Mouse (Mus musculus) layer of hippocampus, postnatal 14 days (tissue): Measurements from ENCODE around the gene Eif5b. TPM values are rescaled to one million over a fixed set of nuclear protein-coding genes. Genes with fewer than 3 reads are reported as not detected.
"Not testable (repeated sequence)": the region's sequence is repeated elsewhere in the genome, so short reads cannot be mapped to it uniquely, and the experiment has no call there.

Source experiments
- DNase-seq, 2 experiments: peaks; one replicate each; pipeline ENCODE4 v3.0.0; 2021 to 2022; ENCODE audit warnings: low spot score in 2 of 2, mixed read lengths in 1 of 2
- long read RNA-seq, 2 experiments: library from polyadenylated mRNA; stranded (forward); transcript quantifications; one replicate each; pipeline ENCODE4 v2.0.0; 2021
- total RNA-seq, 2 experiments: library from RNA; stranded (reverse); gene quantifications; 2 replicates each; pipeline ENCODE4 v1.2.3; 2021

Eif5b gene
- total RNA-seq = 10 to 100 TPM; 36.6 to 39.9 TPM
- long read RNA-seq, experiment 1, full-length matches to known transcripts = 11 of 46 reads
- long read RNA-seq, experiment 1, partial matches to known transcripts = 35 of 46 reads
- long read RNA-seq, experiment 1, other reads (novel, unspliced or antisense) = 0 of 46 reads
- long read RNA-seq, experiment 2, full-length matches to known transcripts = 8 of 51 reads
- long read RNA-seq, experiment 2, partial matches to known transcripts = 42 of 51 reads
- long read RNA-seq, experiment 2, other reads (novel, unspliced or antisense) = 1 of 51 reads

- peak; percentile 94 to 96 for DNase-seq
Measured at GRCm38 (mm10) chr1:37997867-37998266, at the start of gene Eif5b, which contains the start of gene Txndc9. Gene Eif5b, plus strand, starts transcription at chr1:37998010. Gene Txndc9, minus strand, starts transcription at chr1:37997893.

DNA sequence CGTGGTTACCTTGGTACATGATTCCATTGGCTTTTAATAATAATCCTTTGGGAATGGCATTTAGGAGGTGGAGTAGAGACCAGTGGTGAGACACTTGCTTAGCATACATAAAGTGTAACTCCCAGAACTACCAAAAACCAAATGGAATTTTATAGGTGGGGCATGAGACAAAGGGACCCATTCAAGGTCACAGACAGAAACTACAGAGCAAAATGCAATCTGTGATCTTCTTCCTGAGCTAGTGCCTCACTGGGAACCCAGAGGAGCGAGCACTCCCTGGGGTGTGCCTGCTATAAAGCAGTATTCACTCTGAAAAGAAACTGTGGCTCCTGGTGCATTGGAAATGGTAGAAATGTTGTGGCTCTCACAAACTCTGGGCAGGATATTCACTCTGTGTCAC, 48.9 kb upstream of the Eif5b start:
- no peak for DNase-seq

GRCm38 (mm10) chr1:37954786-37955185, 43.0 kb upstream of the Eif5b start:
- no peak for DNase-seq

GRCm38 (mm10) chr1:37955251-37955650, 42.6 kb upstream of the Eif5b start:
- DNase-seq = no peak

GRCm38 (mm10) chr1:37956690-37957431, 40.9 kb upstream of the Eif5b start:
- DNase-seq = peak in 1 of 2 experiments; percentile 47

GRCm38 (mm10) chr1:37957659-37958058, 40.2 kb upstream of the Eif5b start, which contains the start of gene Lyg1:
Gene Lyg1, minus strand, starts transcription at chr1:37957759.
- DNase-seq = no peak

DNA sequence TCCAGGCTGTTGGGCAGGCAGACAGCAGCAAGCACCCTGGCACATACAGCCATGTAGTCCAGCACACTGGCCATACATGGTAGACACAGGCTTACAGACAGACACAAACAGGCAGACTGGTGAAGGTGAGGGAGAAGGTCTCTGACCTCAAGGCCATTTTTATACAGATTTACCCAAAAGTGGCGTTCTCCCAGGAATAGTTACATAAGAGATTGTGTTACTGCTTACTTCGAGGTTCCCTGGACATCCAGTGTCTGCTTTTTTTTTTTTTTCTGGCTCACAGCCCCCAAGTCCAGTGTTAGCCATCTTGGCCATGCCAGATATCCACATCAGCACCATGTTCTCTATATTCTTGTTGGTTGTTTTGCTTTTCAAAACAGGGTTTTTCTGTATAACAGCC, 39.3 kb upstream of the Eif5b start:
- DNase-seq = no peak

DNA sequence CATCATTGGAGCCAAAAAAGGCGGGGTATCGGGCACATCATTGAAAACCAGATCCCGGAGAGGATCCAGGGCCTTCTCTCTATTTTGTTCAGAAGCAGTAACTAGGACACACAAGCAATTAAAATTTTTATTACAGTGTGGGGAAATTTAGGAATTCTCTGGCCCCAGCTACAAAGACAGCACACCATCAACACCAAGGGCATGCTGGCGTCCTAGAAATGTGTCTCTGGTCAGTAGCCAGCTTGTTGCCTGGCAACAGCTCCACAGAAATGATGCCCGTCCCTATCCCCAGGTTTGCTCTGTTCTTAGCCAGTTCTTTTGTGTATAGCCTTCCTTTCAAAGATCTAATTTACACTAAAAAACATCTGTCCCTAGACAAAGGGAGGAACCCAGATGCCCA, 38.3 kb upstream of the Eif5b start:
- peak; percentile 33 to 55 for DNase-seq

- DNase-seq = no peak
Measured at GRCm38 (mm10) chr1:37965571-37965970, 32.2 kb upstream of the Eif5b start.

DNA sequence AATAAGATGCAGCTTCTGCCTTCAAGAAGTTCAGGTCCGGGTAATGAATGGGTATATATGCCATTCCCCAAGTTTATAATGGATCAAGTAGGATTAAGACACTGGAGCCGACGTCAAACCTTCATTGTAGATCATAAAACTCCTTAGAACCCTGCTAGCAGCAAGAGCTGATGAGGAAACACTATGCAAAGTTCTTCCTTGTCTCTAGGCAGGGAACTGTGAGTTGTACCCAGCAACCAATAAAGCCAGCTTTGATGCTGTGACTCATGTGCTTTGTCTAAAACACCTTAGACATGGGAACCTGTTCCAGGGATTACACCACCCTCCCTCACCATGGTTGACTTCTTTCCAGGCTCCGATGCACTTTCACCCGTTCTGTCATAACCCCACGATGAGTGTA, 29.1 kb upstream of the Eif5b start:
- no peak for DNase-seq

DNA sequence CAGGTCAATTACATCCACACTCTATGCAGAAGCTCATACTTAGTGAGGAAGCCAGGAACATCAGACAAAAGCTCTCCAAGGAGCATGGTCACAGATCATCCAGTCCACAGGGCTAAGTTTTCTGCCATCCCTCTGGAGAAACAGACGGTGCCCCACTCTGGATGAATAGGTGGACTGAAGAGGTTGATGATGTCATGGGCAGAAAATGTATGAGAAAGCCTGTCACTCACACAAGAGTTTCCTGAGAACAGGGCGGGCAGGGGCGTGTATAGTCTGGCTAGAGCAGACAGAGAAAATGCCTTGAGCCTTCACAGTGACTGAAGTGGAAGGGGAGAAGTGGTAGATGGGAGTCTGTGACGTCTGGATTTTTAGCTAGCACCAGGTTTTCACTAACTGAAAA, 26.3 kb upstream of the Eif5b start:
- no peak for DNase-seq

DNA sequence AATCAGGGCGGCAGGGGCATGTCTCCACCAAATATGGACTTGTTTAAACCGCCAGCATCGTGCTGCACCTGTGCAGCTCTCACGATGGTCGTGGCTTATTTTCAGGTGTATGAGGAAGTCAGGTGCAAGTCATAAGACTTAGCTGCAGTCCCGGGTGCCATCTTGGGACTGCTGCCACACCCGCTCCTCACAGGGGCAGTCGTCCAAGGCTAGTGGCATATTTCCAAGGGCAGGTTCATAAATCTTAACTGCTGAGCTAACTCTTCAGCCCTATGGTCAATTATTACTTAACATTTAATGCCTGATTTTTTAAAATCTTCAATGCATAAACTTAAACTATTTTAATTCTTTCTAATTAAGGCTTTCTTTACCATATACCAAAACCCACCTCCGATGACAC, 21.1 kb upstream of the Eif5b start:
- DNase-seq = not testable (repeated sequence)

DNA sequence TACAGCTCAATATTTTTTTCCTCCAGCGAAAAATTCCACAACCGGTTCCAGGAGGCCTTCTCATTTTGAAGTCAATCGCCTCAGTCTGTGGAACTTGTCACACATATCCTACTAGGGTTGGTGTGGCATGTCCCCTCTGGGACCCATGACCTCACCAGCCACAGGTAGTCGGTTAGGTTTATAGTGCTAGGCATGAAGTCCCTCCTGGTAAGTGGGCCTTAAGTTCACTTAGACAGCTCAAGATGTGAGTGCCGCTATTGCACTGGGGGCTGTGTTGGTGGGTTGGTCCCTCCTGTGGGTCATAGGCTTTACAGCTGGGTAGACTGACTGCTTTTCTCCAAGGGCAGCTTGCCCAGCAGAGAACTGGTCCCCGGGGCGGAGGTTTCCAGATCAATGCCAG, 20.5 kb upstream of the Eif5b start:
- no peak for DNase-seq

GRCm38 (mm10) chr1:37984326-37984725, 13.5 kb upstream of the Eif5b start:
- no peak for DNase-seq

DNA sequence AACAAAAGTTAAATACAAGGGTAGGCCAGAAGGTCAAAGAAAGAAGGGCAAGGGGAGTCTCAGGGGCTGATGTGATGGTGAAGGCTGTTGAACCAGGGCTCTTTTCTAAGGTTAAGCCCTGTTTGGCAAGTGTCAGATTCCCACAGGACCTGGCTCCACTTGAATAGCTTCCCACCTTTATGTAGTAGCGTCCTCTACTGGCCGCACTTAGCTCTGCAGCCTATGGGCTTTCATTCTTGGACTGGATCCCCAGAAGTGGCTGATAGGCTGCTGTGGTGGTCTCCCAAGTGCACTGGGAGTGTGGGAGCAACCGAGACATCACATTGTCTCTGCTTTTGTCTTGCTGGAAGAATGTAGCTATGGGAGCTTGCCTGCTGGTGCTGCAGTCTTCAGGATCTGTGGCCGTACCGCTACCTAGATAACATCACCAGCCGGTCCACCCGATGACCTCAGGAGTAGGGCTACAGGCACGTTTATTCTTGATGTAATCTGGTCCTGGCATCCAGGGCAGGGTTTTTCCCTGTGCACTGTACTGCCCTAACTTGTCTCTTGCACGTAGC, 12.0 kb upstream of the Eif5b start:
- DNase-seq = peak; percentile 39 to 47

DNA sequence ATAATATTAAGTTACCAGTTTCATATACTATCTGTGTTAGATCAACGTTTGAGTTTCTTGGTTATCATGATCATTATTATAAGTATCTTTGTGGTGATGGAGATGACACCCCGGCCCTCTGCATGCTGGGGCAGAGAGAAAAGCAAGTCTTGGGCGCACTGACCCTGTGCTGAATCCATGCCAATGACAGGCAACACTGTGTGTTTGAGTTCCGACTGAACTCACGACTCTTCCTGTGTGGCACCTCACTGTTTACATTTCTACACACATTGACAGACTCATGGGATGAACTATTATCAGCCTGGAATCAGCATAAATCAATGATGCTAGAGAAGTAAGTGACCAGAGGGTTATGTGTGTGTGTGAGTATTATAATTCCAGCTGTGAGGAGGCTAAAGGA, 10.0 kb upstream of the Eif5b start:
- DNase-seq = no peak

DNA sequence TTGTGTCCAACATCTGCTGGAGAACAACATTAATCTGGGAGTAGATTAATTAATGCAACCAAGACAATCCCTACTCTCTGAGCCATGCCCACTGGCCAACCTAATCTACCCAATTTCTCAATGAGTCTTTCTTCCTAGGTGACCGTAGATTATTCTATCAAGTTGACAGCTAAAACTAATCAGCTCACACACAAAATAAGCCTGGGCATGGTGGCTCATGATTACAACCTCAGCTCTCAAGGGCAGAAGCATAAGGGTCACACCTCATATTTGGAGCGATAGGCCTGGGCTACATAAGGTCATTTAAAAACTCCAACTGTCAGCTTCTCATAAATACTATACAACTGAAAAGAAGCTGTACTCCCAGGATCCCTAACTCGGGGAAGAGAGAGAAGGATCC, 1.6 kb upstream of the Eif5b start:
- no peak for DNase-seq

DNA sequence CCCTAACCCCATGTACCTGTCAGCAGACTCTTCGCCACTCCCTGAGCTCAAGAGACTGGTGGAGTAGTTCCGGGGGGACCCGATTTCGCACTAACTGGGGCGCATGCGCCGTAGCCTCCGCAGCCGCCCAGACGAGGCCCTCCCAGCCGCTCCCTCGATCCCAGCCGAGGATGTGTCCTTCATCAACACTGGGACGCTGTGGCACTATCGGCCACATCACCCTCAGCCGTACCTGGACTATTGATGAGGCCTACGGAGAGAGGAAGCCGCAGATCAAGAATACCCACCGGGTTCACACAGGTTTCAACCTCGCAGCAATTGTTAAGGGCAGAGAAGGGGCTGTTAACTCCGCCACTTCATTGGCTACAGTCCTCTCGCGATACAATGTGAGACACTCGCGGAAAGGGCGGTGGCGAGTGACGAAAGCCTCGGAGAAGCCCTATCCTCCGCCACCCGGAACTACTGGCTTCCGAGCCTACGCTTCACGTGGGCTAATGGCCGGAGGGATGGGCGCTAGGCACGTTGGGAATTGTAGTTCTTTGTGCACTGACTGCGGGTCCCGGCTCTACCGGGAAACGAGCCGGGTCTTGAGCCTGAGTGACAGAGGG, 829 bp upstream of the Eif5b start:
- DNase-seq = peak; percentile 98 to 99

DNA sequence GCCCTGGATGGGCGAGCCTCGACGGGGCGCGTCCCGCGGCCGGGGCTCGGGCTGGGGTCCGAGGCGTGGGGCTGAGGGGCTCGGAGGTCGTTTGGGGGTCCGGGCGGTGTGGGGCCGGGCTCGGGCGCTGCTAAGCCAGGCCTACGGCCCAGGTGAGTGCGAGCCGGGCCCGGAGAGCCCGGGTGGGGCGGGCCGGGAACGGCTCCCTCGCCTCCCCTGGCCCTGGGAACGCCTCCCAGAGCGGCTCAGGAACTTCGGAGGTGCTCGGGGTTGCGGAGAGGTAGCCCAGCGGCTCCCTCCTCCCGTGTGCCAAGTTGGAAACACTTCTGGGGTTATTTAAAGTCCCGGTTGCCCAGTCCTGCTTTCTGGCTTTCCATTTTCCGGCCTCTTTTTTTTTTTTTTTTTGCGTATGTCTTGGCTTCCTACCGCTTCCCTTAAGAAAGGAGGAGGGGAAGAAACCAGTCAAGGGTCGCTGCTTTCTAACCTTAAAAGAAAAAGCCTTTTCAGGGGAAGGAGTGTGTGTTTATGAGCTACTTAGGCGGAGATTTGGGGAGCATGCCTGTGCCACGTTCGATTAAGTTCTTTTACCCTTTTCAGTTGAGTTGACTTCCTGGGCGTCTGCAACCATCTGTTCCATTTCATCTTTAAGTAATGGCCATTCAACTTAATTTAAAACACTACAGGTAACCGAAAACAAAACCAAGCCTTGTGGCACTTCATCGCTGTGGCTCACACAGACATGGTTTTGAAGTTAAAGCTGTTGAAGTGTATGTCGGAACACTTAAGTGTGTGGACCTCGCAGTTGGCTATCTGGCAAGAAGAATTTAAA, 775 bp downstream of the Eif5b start:
- no peak for DNase-seq

DNA sequence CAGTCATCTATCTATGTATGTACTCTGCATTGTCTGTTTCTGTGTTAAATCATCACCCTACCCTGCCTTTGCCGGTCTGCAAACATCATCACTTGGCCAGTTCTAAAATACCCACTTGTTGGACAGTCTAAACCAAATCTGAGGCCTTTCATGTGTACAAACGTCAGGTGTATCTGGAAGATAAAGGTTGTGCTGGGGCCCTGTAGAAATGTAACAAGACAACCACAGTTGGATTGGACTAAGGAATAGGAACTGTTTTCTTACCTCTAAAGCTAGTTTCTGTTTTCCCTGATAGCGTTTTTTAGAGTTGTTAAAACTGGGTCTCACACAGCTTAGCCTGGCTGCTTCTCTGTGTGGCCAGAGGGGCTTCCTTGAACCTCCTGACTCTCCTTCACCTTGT, 1.7 kb downstream of the Eif5b start:
- no peak for DNase-seq

- no peak for DNase-seq
Measured at GRCm38 (mm10) chr1:38000844-38001243, 3.0 kb downstream of the Eif5b start.
